Mouse (Mus musculus): ENCODE results near the gene Scaf4. TPM values are rescaled to one million over a fixed set of nuclear protein-coding genes. Genes with fewer than 3 reads are reported as not detected.

Scaf4 gene
- polyA plus RNA-seq, 1 experiment from 2014 or later: 15.5 TPM

DNA sequence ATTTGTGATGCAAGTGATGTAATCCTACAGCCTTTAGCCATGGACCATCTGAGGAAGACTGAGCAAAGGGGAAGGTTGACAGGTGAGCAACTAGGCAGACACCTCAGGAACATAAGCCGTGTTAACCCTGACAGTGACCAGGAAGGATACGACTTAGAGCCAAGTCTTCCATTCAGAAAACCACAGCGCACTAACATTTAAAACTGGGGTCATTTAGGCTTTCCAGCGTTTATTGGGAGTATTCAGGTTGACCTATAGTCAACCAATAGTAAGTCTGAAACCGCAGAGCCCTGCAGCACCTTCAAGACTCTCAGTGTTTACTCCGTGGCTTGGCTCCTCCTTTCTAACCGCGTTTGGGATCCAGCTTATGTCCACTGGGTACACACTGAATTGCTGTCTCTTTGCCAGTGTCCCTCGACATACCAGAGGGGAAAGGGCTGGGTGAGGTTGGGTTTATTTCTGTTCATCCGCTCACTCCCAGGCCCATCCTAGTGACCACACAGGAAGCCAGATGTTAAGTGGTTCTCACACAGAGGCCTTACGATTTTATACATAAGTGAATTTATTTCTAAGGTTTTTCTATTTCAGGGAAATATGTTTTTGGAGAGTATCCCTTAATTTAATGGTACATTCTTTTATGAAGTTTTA is 26.3 kb upstream of the Scaf4 start:
- no peaks in the 10 kb centered on the region for H3K27me3 ChIP-seq
- no peaks in the 10 kb centered on the region for H3K9me3 ChIP-seq (replicated peaks)
- ATAC-seq (replicated peaks; ENCODE audit: insufficient number of reproducible peaks, insufficient read depth, low FRiP score, low read depth): no peak
- no peak overlapping the region for H3K4me3 ChIP-seq
- no peak overlapping the region for H3K9ac ChIP-seq
- H3K27ac ChIP-seq: no peak overlapping the region
- no peak overlapping the region for H3K4me2 ChIP-seq
- no peaks in the 10 kb centered on the region for H3K36me3 ChIP-seq
- H3K4me1 ChIP-seq (replicated peaks): no peaks in the 10 kb centered on the region
- WGBS: 68% methylated on average over 11 of the region's 11 CpGs

DNA sequence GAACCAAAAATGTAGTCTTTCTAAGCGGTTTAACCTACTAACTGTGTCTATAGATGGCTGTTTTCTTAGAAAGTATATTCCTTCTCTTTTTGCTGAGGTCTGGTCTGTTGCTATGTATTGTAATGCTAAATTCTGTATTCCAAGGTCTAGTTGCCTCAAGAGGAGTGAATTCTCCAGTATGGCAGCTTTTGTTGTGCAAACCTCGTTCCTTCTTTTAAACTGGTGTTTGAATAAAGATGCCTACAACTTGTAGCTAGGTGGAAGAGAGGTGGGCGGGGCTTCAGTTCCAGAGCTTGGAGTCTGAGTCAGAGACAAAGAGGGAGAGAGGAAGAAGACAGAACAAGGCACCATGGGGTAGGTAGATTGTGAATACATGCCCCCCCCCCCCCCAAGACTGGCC is 25.5 kb upstream of the Scaf4 start:
- Histone ChIP-seq H3K27me3 (no peaks in the 10 kb centered on the region), H3K9me3 (replicated peaks) (no peaks in the 10 kb centered on the region), H3K36me3 (no peaks in the 10 kb centered on the region), H3K9ac (no peak overlapping the region), H3K4me2 (no peak overlapping the region), H3K27ac (no peak overlapping the region), H3K4me3 (no peak overlapping the region), H3K4me1 (replicated peaks) (no peaks in the 10 kb centered on the region)
- 63% methylated on average over 3 of the region's 3 CpGs for WGBS
- ATAC-seq (replicated peaks; ENCODE audit: insufficient number of reproducible peaks, insufficient read depth, low FRiP score, low read depth): no peak

DNA sequence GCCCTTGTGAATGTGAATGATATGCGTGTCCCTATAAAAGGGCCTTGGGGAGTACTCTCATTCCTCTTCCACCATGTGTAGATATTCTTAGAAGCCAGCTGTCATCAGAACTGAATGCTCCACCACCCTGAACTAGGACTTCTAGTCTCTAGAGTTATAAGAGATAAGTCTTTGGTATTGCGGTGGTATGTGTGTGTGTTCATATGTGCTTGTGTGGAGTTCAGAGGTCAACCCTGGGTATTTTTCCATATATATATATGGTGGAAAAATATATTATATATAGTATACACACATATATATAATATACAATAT is 19.6 kb upstream of the Scaf4 start:
- peaks cover 14% of the 10 kb centered on the region for H3K4me1 ChIP-seq (replicated peaks)
- no peak overlapping the region for H3K4me3 ChIP-seq
- H3K9me3 ChIP-seq (replicated peaks): no peaks in the 10 kb centered on the region
- 41% methylated on average over 2 of the region's 2 CpGs for WGBS
- peak overlapping the region; percentile 65; the same call in 1 of the 2 replicates for H3K27ac ChIP-seq
- H3K4me2 ChIP-seq: no peak overlapping the region
- H3K9ac ChIP-seq: no peak overlapping the region
- no peaks in the 10 kb centered on the region for H3K36me3 ChIP-seq
- ATAC-seq (replicated peaks; ENCODE audit: insufficient number of reproducible peaks, insufficient read depth, low FRiP score, low read depth): peak; percentile 53; the same call in 1 of the 2 replicates
- H3K27me3 ChIP-seq: peaks cover 10% of the 10 kb centered on the region

- Histone ChIP-seq H3K27me3 (peaks cover 14% of the 10 kb centered on the region), H3K4me2 (no peak overlapping the region), H3K9me3 (replicated peaks) (no peaks in the 10 kb centered on the region), H3K4me1 (replicated peaks) (peaks cover 14% of the 10 kb centered on the region), H3K9ac (no peak overlapping the region), H3K36me3 (no peaks in the 10 kb centered on the region), H3K4me3 (no peak overlapping the region), H3K27ac (peak overlapping the region; percentile 65)
- peak; percentile 27; the same call in 1 of the 2 replicates for ATAC-seq (replicated peaks; ENCODE audit: insufficient number of reproducible peaks, insufficient read depth, low FRiP score, low read depth)
- WGBS: 54% methylated on average over 9 of the region's 9 CpGs
Measured at GRCm38 (mm10) chr16:90303286-90303987, 19.1 kb upstream of the Scaf4 start.

GRCm38 (mm10) chr16:90301706-90302105 is 17.4 kb upstream of the Scaf4 start:
- Histone ChIP-seq H3K36me3 (no peaks in the 10 kb centered on the region), H3K4me2 (no peak overlapping the region), H3K9me3 (replicated peaks) (no peaks in the 10 kb centered on the region), H3K27me3 (peaks cover 20% of the 10 kb centered on the region), H3K4me1 (replicated peaks) (peaks cover 18% of the 10 kb centered on the region), H3K4me3 (no peak overlapping the region), H3K27ac (no peak overlapping the region), H3K9ac (no peak overlapping the region)
- ATAC-seq (replicated peaks; ENCODE audit: insufficient number of reproducible peaks, insufficient read depth, low FRiP score, low read depth): no peak
- WGBS: 83% methylated on average over 10 of the region's 10 CpGs

GRCm38 (mm10) chr16:90300896-90301295 is 16.6 kb upstream of the Scaf4 start:
- H3K4me3 ChIP-seq: no peak overlapping the region
- 88% methylated on average over 11 of the region's 11 CpGs for WGBS
- H3K9ac ChIP-seq: no peak overlapping the region

DNA sequence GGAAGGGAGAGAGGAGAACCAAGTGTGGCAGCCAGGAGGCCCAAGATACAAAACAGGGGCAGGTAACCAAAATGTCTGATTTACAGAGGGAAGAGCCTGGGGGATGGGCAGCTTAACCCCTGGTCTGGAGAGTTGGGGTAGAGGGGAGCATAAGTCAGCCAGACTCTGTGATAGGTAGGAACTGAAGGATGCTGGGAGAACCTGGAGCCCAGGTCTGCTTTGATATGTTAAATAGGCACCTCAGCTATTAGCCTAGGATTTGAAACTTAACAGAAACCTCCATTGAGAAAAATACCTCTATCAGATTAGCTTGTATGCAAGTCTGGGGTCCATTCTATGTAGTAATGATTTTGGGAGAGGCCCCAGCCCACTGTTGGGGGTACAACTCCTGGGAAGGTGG is 15.3 kb upstream of the Scaf4 start:
- no peak for ATAC-seq (replicated peaks; ENCODE audit: insufficient number of reproducible peaks, insufficient read depth, low FRiP score, low read depth)
- Histone ChIP-seq H3K9me3 (replicated peaks) (no peaks in the 10 kb centered on the region), H3K36me3 (no peaks in the 10 kb centered on the region), H3K27me3 (peaks cover 20% of the 10 kb centered on the region), H3K27ac (no peak overlapping the region), H3K4me3 (no peak overlapping the region), H3K4me2 (no peak overlapping the region), H3K4me1 (replicated peaks) (peaks cover 18% of the 10 kb centered on the region), H3K9ac (no peak overlapping the region)

More at GRCm38 (mm10) chr16:90300896-90301295, 16.6 kb upstream of the Scaf4 start:
- Histone ChIP-seq H3K9me3 (replicated peaks) (no peaks in the 10 kb centered on the region), H3K36me3 (no peaks in the 10 kb centered on the region), H3K27ac (no peak overlapping the region), H3K4me2 (no peak overlapping the region), H3K4me1 (replicated peaks) (peaks cover 18% of the 10 kb centered on the region), H3K27me3 (peaks cover 20% of the 10 kb centered on the region)
- ATAC-seq (replicated peaks; ENCODE audit: insufficient number of reproducible peaks, insufficient read depth, low FRiP score, low read depth): no peak

GRCm38 (mm10) chr16:90298426-90299300 is 14.4 kb upstream of the Scaf4 start:
- Histone ChIP-seq H3K4me3 (no peak overlapping the region), H3K4me1 (replicated peaks) (peaks cover 15% of the 10 kb centered on the region)
- 26% methylated on average over 21 of the region's 21 CpGs for WGBS

DNA sequence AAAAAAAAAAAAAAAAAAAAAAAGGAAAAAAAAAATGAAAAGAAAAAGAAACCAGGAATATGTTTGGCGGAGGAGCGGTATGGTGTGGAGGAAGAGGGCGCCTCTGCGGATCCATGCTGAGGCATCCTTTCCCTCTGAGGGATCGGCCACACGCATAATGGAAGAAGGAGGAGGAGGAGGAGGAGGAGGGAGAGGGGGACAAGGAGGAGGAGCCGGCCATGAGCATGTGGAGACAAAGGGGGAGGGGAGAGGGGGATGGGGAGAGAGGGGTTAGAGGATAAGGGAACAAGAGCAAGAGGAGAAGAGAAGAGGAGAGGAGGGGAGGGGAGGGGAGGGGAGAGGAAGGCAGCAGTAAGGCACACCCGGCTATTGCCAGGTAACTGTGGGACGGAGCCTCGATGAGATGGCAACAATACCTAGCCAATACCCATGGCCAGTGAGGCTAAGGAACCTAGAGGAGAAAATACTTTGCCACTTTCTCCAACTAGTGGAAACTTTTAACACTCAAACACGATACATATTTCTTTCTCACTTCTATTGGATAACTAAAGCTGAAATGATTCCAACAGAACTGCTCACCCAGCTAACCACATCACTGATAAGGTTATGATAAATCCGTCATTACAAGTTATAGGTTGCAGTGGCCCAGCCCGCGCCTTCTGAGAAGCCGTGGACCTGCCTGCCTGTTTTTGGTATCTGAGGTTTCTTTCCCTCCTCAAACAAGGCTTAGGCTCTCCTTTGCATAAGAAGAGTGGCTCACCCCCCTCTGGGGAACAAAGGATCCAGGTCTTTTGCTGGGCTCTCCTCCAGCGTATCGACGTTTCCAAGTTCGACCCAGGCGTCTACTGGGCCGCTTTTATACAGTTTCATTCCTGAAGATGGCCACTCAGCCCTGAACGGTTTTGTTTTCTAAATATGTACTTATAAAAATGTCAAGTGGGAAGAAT is 13.4 kb upstream of the Scaf4 start:
- Histone ChIP-seq H3K27ac (no peak overlapping the region), H3K36me3 (no peaks in the 10 kb centered on the region), H3K9me3 (replicated peaks) (no peaks in the 10 kb centered on the region), H3K4me2 (peak overlapping the region; percentile 38), H3K4me3 (no peak overlapping the region), H3K9ac (no peak overlapping the region), H3K27me3 (peaks cover 20% of the 10 kb centered on the region), H3K4me1 (replicated peaks) (peaks cover 6% of the 10 kb centered on the region)
- 31% methylated on average over 21 of the region's 22 CpGs for WGBS
- no peak for ATAC-seq (replicated peaks; ENCODE audit: insufficient number of reproducible peaks, insufficient read depth, low FRiP score, low read depth)

More at GRCm38 (mm10) chr16:90298426-90299300, 14.4 kb upstream of the Scaf4 start:
- Histone ChIP-seq H3K27ac (no peak overlapping the region), H3K9me3 (replicated peaks) (no peaks in the 10 kb centered on the region), H3K36me3 (no peaks in the 10 kb centered on the region), H3K27me3 (peaks cover 20% of the 10 kb centered on the region), H3K4me2 (peak overlapping the region; percentile 38), H3K9ac (no peak overlapping the region)
- no peak for ATAC-seq (replicated peaks; ENCODE audit: insufficient number of reproducible peaks, insufficient read depth, low FRiP score, low read depth)

DNA sequence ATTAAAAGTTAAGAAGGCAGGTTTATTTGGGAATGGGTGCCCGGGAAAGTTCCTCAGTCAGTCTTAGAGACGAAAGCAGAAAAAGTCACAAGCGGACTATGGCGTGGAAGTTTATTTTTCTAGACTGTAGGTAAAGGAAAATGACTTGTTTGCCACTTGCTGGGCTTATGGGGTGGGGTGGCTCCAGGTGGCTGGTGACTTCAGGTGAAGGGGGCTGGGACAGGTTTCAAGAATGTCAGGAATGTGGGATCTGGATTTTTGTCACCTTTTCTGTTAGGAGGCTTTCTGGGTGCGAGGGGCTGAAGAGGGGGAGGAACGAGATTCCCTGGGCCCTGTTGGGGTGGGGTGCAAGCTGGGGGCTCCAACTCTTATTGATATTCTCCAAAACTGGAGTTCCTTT is 7.4 kb upstream of the Scaf4 start:
- Histone ChIP-seq H3K27ac (no peak overlapping the region), H3K4me2 (no peak overlapping the region)
- no peak for ATAC-seq (replicated peaks; ENCODE audit: insufficient number of reproducible peaks, insufficient read depth, low FRiP score, low read depth)

More for the DNA sequence above, 7.4 kb upstream of the Scaf4 start:
- peaks cover 3% of the 10 kb centered on the region; the same call in 1 of the 2 replicates for H3K4me1 ChIP-seq (replicated peaks)
- no peak overlapping the region for H3K9ac ChIP-seq
- no peak overlapping the region for H3K4me3 ChIP-seq
- H3K9me3 ChIP-seq (replicated peaks): no peaks in the 10 kb centered on the region
- WGBS: 43% methylated on average over 6 of the region's 6 CpGs
- no peaks in the 10 kb centered on the region for H3K27me3 ChIP-seq
- H3K36me3 ChIP-seq: no peaks in the 10 kb centered on the region

Data from heart, embryonic 15.5 days (tissue).